Mouse (Mus musculus) forebrain, embryonic 16.5 days (tissue): ENCODE data around the gene Gulp1. TPM values are rescaled to one million over a fixed set of nuclear protein-coding genes. Genes with fewer than 3 reads are reported as not detected.

Experiments
- ATAC-seq: fragments of 200-750 bp; cut with Nextera tagmentation; 2 replicates; pipeline ENCODE4 v1.8.0; 2017; ENCODE audit warnings: mild to moderate bottlenecking, moderate library complexity
- H3K27ac ChIP-seq: fragments of 300-500 bp; sonication (generic); 2 replicates; pipeline ENCODE4 v1.5.1; 2014; ENCODE audit warnings: low read length, control low read depth
- H3K27me3 ChIP-seq: fragments of 300-500 bp; sonication (generic); replicated peaks from 2 replicates; pipeline ENCODE4 v1.6.1; 2014; ENCODE audit warnings: low read length; ENCODE audit not compliant: control insufficient read depth, insufficient read depth
- H3K36me3 ChIP-seq: fragments of 300-500 bp; sonication (generic); 2 replicates; pipeline ENCODE4 v1.6.1; 2014; ENCODE audit not compliant: control insufficient read depth, insufficient read depth
- H3K4me1 ChIP-seq: fragments of 300-500 bp; sonication (generic); replicated peaks from 2 replicates; pipeline ENCODE4 v1.6.1; 2014; ENCODE audit warnings: low read length; ENCODE audit not compliant: control insufficient read depth, insufficient read depth
- H3K4me2 ChIP-seq: fragments of 300-500 bp; sonication (generic); 2 replicates; pipeline ENCODE4 v1.6.1; 2014; ENCODE audit warnings: mild to moderate bottlenecking, low read length, control low read depth
- H3K4me3 ChIP-seq: fragments of 300-500 bp; sonication (generic); replicated peaks from 2 replicates; pipeline ENCODE4 v1.5.1; 2014; ENCODE audit warnings: mild to moderate bottlenecking, low read length, control low read depth
- H3K9ac ChIP-seq: fragments of 300-500 bp; sonication (generic); replicated peaks from 2 replicates; pipeline ENCODE4 v1.6.1; 2014; ENCODE audit warnings: low read depth, low read length, control low read depth
- H3K9me3 ChIP-seq: fragments of 300-500 bp; sonication (generic); 2 replicates; pipeline ENCODE4 v1.6.1; 2016; ENCODE audit warnings: low read length; ENCODE audit not compliant: control insufficient read depth
- WGBS: fragments of 180-500 bp; shearing (Covaris S2); extraction: QIAGEN DNeasy Blood & Tissue Kit; methylation state at CpG from one replicate; pipeline ENCODE4 v1.1.7; 2014; 5-methylcytosine and 5-hydroxymethylcytosine counted together
- polyA plus RNA-seq: library from polyadenylated mRNA; unstranded; fragments of >200 nt; fragmentation: Nextera tagmentation; extraction: Ambion mirVana; gene quantifications from 2 replicates; pipeline ENCODE4 v1.2.1, GENCODE M21; 2015

The Gulp1 gene
- polyA plus RNA-seq, 1 experiment from 2014 or later: 7.2 TPM

DNA sequence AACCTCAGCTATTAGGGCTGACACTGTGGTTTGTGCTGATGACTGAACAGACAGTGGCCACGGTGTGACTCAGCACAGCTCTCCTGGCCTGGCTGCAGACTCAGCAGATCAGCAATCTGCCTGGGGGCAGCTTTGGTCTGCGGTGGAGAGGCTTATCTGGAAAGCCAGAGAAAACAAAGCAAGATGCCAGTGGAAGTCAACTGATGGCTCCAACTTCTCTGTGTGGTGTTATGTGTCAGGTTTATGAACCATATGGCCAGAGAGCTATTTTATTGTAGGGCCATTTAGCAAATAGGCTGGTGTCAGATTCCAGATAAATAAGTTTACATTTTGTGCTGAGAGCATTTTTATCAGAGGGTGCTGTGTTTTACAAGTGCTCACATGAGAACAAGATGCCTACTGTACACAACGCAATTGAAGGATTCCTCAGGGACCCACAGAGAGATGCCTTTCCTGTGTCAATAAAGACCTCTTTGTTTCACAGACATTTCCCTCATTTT is 33.6 kb downstream of the Gulp1 start:
- Histone ChIP-seq H3K4me3 (no peak overlapping the region), H3K4me1 (no peaks in the 10 kb centered on the region), H3K9ac (no peak overlapping the region), H3K4me2 (no peak overlapping the region), H3K27ac (no peak overlapping the region), H3K9me3 (no peaks in the 10 kb centered on the region), H3K36me3 (no peaks in the 10 kb centered on the region), H3K27me3 (no peaks in the 10 kb centered on the region)
- ATAC-seq: no peak
- WGBS: 18% methylated on average over 3 of the region's 3 CpGs

DNA sequence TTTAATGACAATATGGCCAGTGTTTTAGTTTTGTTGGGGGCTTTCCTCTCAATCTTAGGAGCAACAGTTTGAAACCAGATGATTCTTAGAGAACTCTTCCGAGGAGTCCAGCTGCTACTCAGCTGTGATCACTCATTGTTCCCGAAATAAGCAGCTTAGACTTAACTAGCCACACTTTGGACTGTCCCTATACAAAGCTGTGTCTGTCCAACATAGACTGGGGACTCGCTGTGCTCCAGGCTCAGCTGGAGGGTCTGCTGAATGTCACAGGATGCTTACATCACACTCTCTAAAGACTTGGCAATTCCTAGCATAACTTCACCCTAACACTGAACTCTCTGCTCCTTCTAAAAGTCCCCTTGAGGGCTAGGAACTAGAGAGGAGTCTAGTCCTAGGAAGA is 40.4 kb downstream of the Gulp1 start:
- 0 out of 2 replicates have a peak, but pooled peaks have one; percentile 20 for ATAC-seq
- Histone ChIP-seq H3K9ac (no peak overlapping the region), H3K4me2 (no peak overlapping the region), H3K4me1 (no peaks in the 10 kb centered on the region), H3K27me3 (no peaks in the 10 kb centered on the region), H3K9me3 (no peaks in the 10 kb centered on the region), H3K36me3 (no peaks in the 10 kb centered on the region), H3K27ac (no peak overlapping the region), H3K4me3 (no peak overlapping the region)
- WGBS: 5% methylated on average over 3 of the region's 3 CpGs

DNA sequence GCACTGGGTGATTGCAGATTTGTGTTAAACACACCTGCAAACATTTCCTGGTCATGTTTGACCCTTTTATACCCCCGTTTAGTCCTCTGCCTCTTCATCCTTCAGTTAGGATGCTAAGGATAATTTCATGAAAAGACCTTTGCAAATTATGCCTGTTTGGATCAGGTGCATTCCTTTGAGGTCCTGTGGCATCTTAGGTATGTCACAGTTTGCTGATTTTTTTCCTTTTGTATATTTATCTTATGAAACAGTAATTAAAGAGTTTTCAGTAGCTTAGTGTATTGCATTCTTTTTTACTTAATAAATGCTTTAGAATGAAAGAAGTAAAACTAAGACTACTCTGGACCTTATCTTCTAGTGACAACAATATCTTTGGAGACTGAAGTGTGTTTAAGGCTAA is 41.8 kb downstream of the Gulp1 start:
- Histone ChIP-seq H3K4me2 (no peak overlapping the region), H3K9ac (no peak overlapping the region), H3K27ac (no peak overlapping the region), H3K4me3 (no peak overlapping the region), H3K9me3 (no peaks in the 10 kb centered on the region), H3K36me3 (no peaks in the 10 kb centered on the region), H3K4me1 (no peaks in the 10 kb centered on the region), H3K27me3 (no peaks in the 10 kb centered on the region)
- no peak for ATAC-seq
- WGBS: 86% methylated on average over 1 of the region's 1 CpGs

DNA sequence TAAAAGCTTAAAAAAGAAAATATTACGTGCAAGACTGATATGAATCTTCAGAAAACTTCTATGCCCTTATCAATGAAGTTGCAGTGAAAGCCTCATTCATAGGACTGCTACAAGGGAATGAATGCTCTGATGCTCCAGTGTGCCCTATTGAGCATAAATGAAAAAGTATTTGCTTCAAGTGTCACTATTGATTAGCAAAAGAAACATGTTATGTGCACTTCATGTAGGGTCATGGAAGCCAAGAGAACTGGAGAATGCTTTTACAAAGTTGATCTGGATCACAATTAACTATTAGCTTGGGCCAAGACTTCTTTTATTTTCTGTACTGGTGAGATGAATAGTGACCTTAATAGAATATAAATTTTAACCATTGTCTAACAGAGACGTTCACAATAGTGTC is 47.0 kb downstream of the Gulp1 start:
- Histone ChIP-seq H3K9me3 (no peaks in the 10 kb centered on the region), H3K36me3 (no peaks in the 10 kb centered on the region), H3K9ac (no peak overlapping the region), H3K4me3 (no peak overlapping the region), H3K4me1 (no peaks in the 10 kb centered on the region), H3K27ac (no peak overlapping the region), H3K4me2 (no peak overlapping the region), H3K27me3 (no peaks in the 10 kb centered on the region)
- WGBS: 84% methylated on average over 2 of the region's 2 CpGs
- ATAC-seq: no peak

DNA sequence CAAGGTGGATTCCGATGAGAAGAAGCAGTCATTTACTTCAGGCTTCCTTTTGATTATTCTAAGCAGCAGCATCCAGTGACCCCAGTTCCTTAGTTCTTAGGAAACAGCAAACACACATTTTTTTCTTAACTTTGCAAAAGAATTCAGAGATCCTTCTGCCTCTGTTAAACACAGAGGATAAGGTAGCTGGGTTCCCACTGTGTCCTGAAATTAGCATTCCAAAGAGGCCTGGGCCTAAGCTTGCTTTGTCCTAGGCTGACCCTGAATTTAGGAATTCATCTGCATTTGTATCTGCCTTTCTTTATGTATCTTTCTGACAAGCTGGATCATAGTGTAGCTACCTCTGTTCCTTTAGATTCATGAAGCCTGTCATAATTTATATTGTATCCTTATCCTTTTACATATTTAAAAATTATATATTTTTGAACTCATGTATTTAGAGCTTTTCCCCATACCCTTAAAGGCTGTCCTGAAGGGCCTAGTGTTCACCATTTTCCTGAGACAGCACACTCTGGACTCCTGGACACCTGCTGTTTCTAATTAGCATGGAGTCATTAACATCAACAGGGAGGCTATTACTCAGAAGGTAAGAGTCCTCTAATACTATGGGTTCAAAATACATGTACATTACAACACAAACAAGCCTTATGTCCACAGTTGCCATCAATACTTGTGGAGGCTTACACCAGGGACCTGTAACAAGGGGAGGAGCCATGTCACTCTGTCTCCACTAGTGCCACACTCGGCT is 62.2 kb downstream of the Gulp1 start:
- no peak for ATAC-seq
- H3K27ac ChIP-seq: no peak overlapping the region
- no peak overlapping the region for H3K4me3 ChIP-seq
- WGBS: 34% methylated on average over 2 of the region's 2 CpGs
- no peaks in the 10 kb centered on the region for H3K4me1 ChIP-seq
- H3K36me3 ChIP-seq: no peaks in the 10 kb centered on the region
- no peak overlapping the region for H3K9ac ChIP-seq
- no peak overlapping the region for H3K4me2 ChIP-seq
- no peaks in the 10 kb centered on the region for H3K9me3 ChIP-seq
- no peaks in the 10 kb centered on the region for H3K27me3 ChIP-seq

DNA sequence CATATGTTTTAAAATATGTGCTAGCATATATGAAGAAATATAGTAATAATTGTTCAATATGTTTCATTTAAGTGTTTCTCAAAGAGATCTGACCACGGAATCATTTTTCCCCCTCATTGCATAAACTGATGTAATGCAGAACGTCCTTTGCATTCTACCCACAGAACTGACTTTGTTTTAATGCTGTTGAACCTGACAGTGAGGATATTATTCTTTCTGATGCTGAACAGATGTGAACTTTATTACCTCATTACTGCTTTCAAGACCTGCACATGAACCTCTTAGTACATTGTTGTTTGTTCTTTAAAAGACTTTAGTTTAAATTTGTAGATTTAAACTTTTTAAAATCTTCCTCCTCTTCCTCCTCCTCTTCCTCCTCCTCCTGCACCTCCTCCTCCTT is 67.4 kb downstream of the Gulp1 start:
- Histone ChIP-seq H3K4me1 (no peaks in the 10 kb centered on the region), H3K4me2 (no peak overlapping the region), H3K9me3 (no peaks in the 10 kb centered on the region), H3K9ac (no peak overlapping the region), H3K27ac (no peak overlapping the region), H3K27me3 (no peaks in the 10 kb centered on the region), H3K4me3 (no peak overlapping the region), H3K36me3 (no peaks in the 10 kb centered on the region)
- WGBS: 76% methylated on average over 2 of the region's 2 CpGs
- ATAC-seq: no peak

DNA sequence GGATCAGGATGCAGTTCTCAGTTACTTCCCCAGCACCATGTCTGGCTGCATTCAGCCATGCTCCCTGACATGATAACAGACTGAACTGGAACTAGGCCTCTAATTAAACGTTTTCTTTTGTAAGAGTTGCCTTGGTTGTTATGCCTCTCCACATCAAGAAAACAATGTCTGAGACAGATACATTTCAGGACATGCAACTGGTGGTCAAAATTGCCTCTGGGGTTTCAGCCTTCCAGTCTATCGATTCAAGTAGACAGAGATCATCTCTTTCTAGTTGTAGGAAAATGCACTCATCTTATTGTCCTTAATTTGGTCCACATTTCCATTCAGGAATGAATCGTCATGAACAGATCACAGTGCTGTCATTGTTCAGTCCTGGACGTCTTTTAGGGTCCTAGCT is 83.2 kb downstream of the Gulp1 start:
- H3K4me3 ChIP-seq: no peak overlapping the region
- no peak overlapping the region for H3K9ac ChIP-seq
- ATAC-seq: no peak
- no peaks in the 10 kb centered on the region for H3K4me1 ChIP-seq
- H3K27me3 ChIP-seq: no peaks in the 10 kb centered on the region
- no peak overlapping the region for H3K27ac ChIP-seq
- H3K36me3 ChIP-seq: no peaks in the 10 kb centered on the region
- no peak overlapping the region for H3K4me2 ChIP-seq
- WGBS: 47% methylated on average over 4 of the region's 4 CpGs
- no peaks in the 10 kb centered on the region for H3K9me3 ChIP-seq

DNA sequence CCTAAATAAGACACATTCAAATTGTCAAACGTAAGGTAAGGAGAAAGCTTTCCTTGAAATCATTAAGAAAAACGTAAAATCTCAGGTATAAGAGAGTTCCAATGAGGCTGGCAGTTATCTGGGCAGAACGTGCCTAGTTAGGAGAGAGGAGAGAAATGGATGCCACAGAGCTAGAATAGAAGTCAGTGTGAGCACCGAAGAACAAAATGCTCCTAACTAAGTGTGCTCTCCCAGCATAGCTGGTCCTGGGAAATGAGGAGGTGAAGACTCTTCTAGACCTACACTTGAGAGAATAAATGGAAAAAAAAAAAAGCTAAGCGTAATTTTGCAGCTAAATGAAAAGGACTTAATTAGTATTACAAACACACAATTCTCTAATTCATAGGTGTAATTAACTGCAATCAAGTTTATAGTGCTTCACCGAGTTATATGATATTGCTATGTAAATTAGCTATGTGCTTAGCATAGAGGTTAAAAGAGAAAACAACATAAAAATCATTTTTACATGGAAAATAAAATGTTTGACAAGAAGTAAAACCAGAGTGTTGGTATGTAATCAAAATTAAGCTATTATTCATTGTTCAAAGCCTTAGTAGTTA is 94.5 kb downstream of the Gulp1 start:
- H3K9me3 ChIP-seq: no peaks in the 10 kb centered on the region
- peak; percentile 59; the same call in 1 of the 2 replicates for ATAC-seq

DNA sequence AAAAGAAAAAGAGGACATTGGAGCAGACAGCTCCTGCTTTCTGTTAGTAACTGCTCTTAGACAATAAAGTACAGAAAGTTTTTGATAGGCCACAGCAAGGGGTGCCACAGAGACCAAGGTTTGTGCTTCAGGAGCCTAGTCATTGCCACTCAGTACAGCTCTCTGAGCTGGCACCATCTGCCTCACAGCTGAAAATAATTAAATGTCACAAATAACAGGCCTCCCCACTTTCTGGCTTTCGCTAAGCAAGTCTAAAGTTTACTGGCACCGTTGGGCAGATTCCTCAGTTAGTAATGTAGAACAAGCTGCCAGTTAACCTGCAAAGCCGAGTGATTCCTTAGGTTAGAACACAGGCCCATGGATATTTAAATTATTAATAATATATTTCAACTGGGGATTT is 127.7 kb downstream of the Gulp1 start:
- no peak for ATAC-seq
- Histone ChIP-seq H3K27ac (no peak overlapping the region), H3K4me1 (no peaks in the 10 kb centered on the region), H3K36me3 (no peaks in the 10 kb centered on the region), H3K9ac (no peak overlapping the region), H3K4me3 (no peak overlapping the region), H3K4me2 (no peak overlapping the region), H3K9me3 (no peaks in the 10 kb centered on the region), H3K27me3 (no peaks in the 10 kb centered on the region)
- WGBS: 54% methylated on average over 3 of the region's 3 CpGs

More for the DNA sequence above, 94.5 kb downstream of the Gulp1 start:
- Histone ChIP-seq H3K36me3 (no peaks in the 10 kb centered on the region), H3K4me3 (no peak overlapping the region), H3K27me3 (no peaks in the 10 kb centered on the region), H3K9ac (no peak overlapping the region), H3K4me2 (no peak overlapping the region), H3K4me1 (no peaks in the 10 kb centered on the region), H3K27ac (no peak overlapping the region)
- 62% methylated on average over 6 of the region's 6 CpGs for WGBS
